Mouse (Mus musculus): ENCODE results near the gene Gdpgp1. TPM values are rescaled to one million over a fixed set of nuclear protein-coding genes. Genes with fewer than 3 reads are reported as not detected.

Gdpgp1 gene
- polyA plus RNA-seq, 1 experiment from 2014 or later: 3.9 TPM

DNA sequence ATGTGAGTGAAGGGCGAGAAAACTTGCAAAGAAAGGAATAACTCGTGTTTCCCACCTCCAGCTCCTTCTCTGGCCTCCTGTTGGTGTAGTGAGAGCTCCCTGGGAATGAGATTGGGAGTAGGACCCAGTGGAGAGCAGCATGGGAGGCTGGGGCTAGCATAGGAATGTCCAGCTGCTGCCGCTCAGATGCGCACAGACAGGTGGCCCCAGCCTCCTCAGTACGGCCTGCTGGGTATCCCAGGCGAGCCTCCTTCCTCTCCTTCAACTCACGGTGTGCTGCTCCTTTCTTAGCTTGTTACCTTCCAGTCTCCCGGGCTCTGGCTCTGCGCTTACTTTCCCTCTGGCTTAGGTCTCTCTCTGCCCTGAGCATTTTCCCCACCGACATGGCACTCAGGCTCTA is 47.4 kb downstream of the Gdpgp1 start:
- no peak overlapping the region for H3K9ac ChIP-seq (replicated peaks; ENCODE audit: low read depth, low read length)

DNA sequence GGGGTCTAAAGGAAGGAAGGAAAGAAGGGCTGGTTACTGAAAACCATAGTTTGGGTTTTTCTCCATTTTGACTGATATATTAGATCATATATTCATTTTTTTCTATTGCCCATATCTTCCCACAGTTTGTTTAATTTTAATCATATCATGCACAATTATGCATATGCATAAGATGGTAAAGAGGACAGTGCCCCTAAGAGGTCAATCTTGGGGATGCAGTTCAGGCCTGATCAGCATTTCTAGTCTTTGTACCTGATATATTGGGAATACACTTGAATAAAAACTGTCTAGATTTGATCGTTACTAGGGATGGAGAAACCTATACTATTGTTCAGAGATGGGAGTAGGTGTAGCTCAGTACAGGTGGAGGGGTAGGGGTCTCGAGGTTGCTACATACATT is 48.3 kb downstream of the Gdpgp1 start:
- 91% methylated on average over 2 of the region's 2 CpGs for WGBS
- no peak for ATAC-seq
- Histone ChIP-seq H3K4me2 (ENCODE audit: low read length) (no peak overlapping the region), H3K4me1 (replicated peaks; ENCODE audit: control insufficient read depth, insufficient read depth, low read length) (no peaks in the 10 kb centered on the region), H3K36me3 (ENCODE audit: control insufficient read depth, insufficient read depth) (peaks cover 56% of the 10 kb centered on the region), H3K27ac (ENCODE audit: low read length) (no peak overlapping the region), H3K9me3 (ENCODE audit: control insufficient read depth, low read length) (no peaks in the 10 kb centered on the region), H3K4me3 (replicated peaks; ENCODE audit: low read length) (no peak overlapping the region), H3K27me3 (replicated peaks; ENCODE audit: control insufficient read depth, insufficient read depth, low read length) (no peaks in the 10 kb centered on the region), H3K9ac (replicated peaks; ENCODE audit: low read depth, low read length) (no peak overlapping the region)

More for the DNA sequence above, 47.4 kb downstream of the Gdpgp1 start:
- no peaks in the 10 kb centered on the region for H3K27me3 ChIP-seq (replicated peaks; ENCODE audit: control insufficient read depth, insufficient read depth, low read length)
- no peak overlapping the region for H3K4me2 ChIP-seq (ENCODE audit: low read length)
- H3K27ac ChIP-seq (ENCODE audit: low read length): no peak overlapping the region
- H3K9me3 ChIP-seq (ENCODE audit: control insufficient read depth, low read length): peaks cover 1% of the 10 kb centered on the region; the same call in 1 of the 2 replicates
- no peak overlapping the region for H3K4me3 ChIP-seq (replicated peaks; ENCODE audit: low read length)
- peaks cover 59% of the 10 kb centered on the region for H3K36me3 ChIP-seq (ENCODE audit: control insufficient read depth, insufficient read depth)
- WGBS: 86% methylated on average over 10 of the region's 10 CpGs
- no peak for ATAC-seq
- no peaks in the 10 kb centered on the region for H3K4me1 ChIP-seq (replicated peaks; ENCODE audit: control insufficient read depth, insufficient read depth, low read length)

DNA sequence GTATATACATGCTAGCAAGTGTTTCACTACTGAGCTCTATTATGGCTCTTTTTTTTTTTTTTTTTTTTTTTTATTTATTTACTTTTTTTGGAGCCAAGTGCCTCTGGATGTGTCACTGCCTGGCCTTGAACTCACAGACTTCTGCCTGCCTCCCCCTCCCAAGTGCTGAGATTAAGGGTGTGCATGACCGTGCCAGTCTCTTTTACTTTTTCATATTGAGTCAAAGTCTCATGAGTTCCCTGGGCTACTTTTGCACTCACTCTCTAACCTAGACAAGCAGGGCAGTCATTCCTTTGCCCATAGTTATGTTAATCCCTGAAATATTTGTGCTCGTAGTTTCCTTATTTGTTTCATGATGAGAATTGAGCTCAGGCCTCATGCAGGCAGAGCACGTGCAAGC is 49.0 kb downstream of the Gdpgp1 start:
- Histone ChIP-seq H3K9ac (replicated peaks; ENCODE audit: low read depth, low read length) (no peak overlapping the region), H3K4me2 (ENCODE audit: low read length) (no peak overlapping the region), H3K4me1 (replicated peaks; ENCODE audit: control insufficient read depth, insufficient read depth, low read length) (no peaks in the 10 kb centered on the region), H3K27me3 (replicated peaks; ENCODE audit: control insufficient read depth, insufficient read depth, low read length) (no peaks in the 10 kb centered on the region), H3K27ac (ENCODE audit: low read length) (no peak overlapping the region), H3K4me3 (replicated peaks; ENCODE audit: low read length) (no peak overlapping the region), H3K9me3 (ENCODE audit: control insufficient read depth, low read length) (no peaks in the 10 kb centered on the region), H3K36me3 (ENCODE audit: control insufficient read depth, insufficient read depth) (peaks cover 52% of the 10 kb centered on the region)
- no peak for ATAC-seq
- 86% methylated on average over 3 of the region's 3 CpGs for WGBS

DNA sequence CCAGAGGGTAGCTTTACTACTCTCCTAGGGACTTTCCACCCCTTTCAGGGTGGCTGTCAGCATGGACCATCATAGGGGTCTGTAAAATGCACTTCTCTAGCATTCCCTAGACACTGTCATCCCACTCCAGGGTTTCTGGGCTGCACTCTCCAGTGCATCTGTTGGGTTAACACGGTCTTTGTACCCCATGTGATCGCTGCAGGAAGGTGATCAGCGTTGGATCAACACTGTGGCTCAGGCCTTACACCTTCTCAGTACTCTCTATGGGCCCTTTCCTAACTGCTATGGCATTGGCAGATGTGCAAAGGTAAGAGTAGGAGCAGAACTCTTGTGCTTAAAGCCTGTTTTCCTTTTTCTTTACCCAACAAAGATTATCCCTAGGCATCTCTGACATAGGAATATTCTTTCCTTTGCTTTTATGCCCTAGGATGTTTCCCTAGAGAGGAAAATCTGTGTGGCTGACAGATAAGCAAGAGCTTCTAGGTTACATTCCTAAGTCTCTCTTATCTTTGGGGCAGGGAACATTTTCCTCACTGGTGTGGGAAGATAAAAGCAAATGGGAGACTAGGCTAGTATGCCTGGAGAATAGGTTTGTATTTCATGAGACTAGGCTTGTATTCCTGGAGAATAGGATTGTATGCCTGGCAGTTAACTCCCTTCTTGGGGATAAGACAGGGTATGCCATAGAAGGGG is 50.7 kb downstream of the Gdpgp1 start:
- Histone ChIP-seq H3K4me2 (ENCODE audit: low read length) (no peak overlapping the region), H3K36me3 (ENCODE audit: control insufficient read depth, insufficient read depth) (peaks cover 54% of the 10 kb centered on the region), H3K4me1 (replicated peaks; ENCODE audit: control insufficient read depth, insufficient read depth, low read length) (no peaks in the 10 kb centered on the region), H3K9me3 (ENCODE audit: control insufficient read depth, low read length) (no peaks in the 10 kb centered on the region), H3K27me3 (replicated peaks; ENCODE audit: control insufficient read depth, insufficient read depth, low read length) (no peaks in the 10 kb centered on the region), H3K27ac (ENCODE audit: low read length) (no peak overlapping the region), H3K4me3 (replicated peaks; ENCODE audit: low read length) (no peak overlapping the region), H3K9ac (replicated peaks; ENCODE audit: low read depth, low read length) (no peak overlapping the region)
- 88% methylated on average over 3 of the region's 3 CpGs for WGBS
- ATAC-seq: no peak

DNA sequence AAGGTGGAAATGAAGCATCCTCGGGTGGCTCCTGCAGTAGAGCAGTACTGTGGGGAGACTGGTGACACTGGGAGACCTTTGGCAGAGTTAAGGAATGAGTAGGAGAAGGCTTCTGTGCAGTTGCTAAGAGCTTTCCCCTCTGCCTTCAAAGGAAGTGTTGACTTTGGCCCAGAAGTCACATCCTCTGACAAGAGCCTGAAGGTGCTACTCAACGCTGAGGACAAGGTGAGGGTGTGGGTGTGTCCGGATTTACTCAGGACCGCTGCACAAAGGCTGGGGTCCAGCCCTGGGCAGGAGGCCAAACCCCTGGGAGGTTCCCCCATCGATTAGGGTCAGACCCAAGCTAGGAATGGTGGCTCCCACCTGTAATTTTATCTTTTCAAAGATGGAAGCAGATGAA is 51.7 kb downstream of the Gdpgp1 start:
- 89% methylated on average over 5 of the region's 5 CpGs for WGBS

DNA sequence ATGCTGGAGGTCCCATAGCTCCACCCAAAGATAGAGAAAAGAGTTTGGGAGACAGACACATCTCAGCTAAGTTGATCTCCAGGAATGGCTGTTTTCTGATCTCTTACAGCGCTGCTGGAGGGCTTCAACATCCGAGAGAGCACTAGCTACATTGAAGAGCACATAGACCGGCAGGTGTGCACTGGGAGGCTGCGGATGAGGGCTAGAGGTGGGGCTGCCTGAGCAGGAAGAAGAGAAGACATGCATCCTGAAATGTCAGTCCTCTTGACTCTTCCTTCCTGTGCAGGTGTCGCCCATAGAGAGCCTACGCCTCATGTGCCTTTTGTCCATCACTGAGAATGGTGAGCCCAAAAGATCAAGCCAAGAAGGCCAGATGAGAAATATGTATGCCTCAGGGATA is 53.1 kb downstream of the Gdpgp1 start:
- Histone ChIP-seq H3K9me3 (ENCODE audit: control insufficient read depth, low read length) (no peaks in the 10 kb centered on the region), H3K27ac (ENCODE audit: low read length) (no peak overlapping the region), H3K4me3 (replicated peaks; ENCODE audit: low read length) (no peak overlapping the region), H3K27me3 (replicated peaks; ENCODE audit: control insufficient read depth, insufficient read depth, low read length) (no peaks in the 10 kb centered on the region), H3K36me3 (ENCODE audit: control insufficient read depth, insufficient read depth) (peaks cover 46% of the 10 kb centered on the region), H3K9ac (replicated peaks; ENCODE audit: low read depth, low read length) (no peak overlapping the region), H3K4me2 (ENCODE audit: low read length) (no peak overlapping the region), H3K4me1 (replicated peaks; ENCODE audit: control insufficient read depth, insufficient read depth, low read length) (no peaks in the 10 kb centered on the region)
- no peak for ATAC-seq
- 94% methylated on average over 6 of the region's 6 CpGs for WGBS

More for the DNA sequence above, 51.7 kb downstream of the Gdpgp1 start:
- Histone ChIP-seq H3K9me3 (ENCODE audit: control insufficient read depth, low read length) (no peaks in the 10 kb centered on the region), H3K36me3 (ENCODE audit: control insufficient read depth, insufficient read depth) (peaks cover 51% of the 10 kb centered on the region), H3K4me3 (replicated peaks; ENCODE audit: low read length) (no peak overlapping the region), H3K27ac (ENCODE audit: low read length) (no peak overlapping the region), H3K9ac (replicated peaks; ENCODE audit: low read depth, low read length) (no peak overlapping the region), H3K27me3 (replicated peaks; ENCODE audit: control insufficient read depth, insufficient read depth, low read length) (no peaks in the 10 kb centered on the region), H3K4me2 (ENCODE audit: low read length) (no peak overlapping the region), H3K4me1 (replicated peaks; ENCODE audit: control insufficient read depth, insufficient read depth, low read length) (no peaks in the 10 kb centered on the region)
- ATAC-seq: no peak

DNA sequence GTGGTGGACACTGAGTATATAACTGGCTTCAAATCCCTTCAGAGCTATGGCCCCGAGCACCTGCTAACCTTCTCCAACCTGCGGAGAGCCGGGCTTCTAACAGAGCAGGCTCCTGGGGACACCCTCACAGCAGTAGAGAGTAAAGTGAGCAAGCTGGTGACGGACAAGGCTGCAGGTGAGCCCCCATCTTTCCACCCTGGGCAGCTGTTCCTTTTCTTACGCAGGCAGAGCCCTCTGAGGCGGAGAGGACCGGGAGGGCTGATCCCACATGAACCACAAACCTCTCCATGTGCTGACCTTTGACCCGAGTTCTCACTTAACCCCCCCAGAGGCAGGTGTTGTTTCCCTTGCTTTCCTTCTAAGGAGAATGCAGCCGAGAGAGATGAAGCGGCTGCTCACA is 55.1 kb downstream of the Gdpgp1 start:
- 87% methylated on average over 10 of the region's 10 CpGs for WGBS
- H3K36me3 ChIP-seq (ENCODE audit: control insufficient read depth, insufficient read depth): peaks cover 42% of the 10 kb centered on the region
- no peak for ATAC-seq
- no peak overlapping the region for H3K4me3 ChIP-seq (replicated peaks; ENCODE audit: low read length)
- H3K9ac ChIP-seq (replicated peaks; ENCODE audit: low read depth, low read length): no peak overlapping the region
- H3K27ac ChIP-seq (ENCODE audit: low read length): no peak overlapping the region
- H3K4me2 ChIP-seq (ENCODE audit: low read length): no peak overlapping the region
- no peaks in the 10 kb centered on the region for H3K9me3 ChIP-seq (ENCODE audit: control insufficient read depth, low read length)
- no peaks in the 10 kb centered on the region for H3K4me1 ChIP-seq (replicated peaks; ENCODE audit: control insufficient read depth, insufficient read depth, low read length)
- H3K27me3 ChIP-seq (replicated peaks; ENCODE audit: control insufficient read depth, insufficient read depth, low read length): no peaks in the 10 kb centered on the region

Other genes with a start within 250 kb of the Gdpgp1 start
- gene Zfp710, start 208.1 kb upstream of the Gdpgp1 start, polyA plus RNA-seq (2015; fragmentation: Nextera tagmentation; extraction: Ambion mirVana): 18.7 and 19.6 TPM in 2 replicates
- 286 and 298 TPM in 2 replicates for gene Idh2, start 117.5 kb upstream of the Gdpgp1 start, polyA plus RNA-seq (2015; fragmentation: Nextera tagmentation; extraction: Ambion mirVana)
- 20.6 and 26.6 TPM in 2 replicates for gene Sema4b, start 46.0 kb upstream of the Gdpgp1 start, polyA plus RNA-seq (2015; fragmentation: Nextera tagmentation; extraction: Ambion mirVana)
- gene Cib1, start 52 bp upstream of the Gdpgp1 start, polyA plus RNA-seq (2015; fragmentation: Nextera tagmentation; extraction: Ambion mirVana): 26.5 and 26.7 TPM in 2 replicates
- gene Ttll13, start 13.5 kb downstream of the Gdpgp1 start, polyA plus RNA-seq (2015; fragmentation: Nextera tagmentation; extraction: Ambion mirVana): 1.0 and 1.2 TPM in 2 replicates
- gene Ngrn, start 28.4 kb downstream of the Gdpgp1 start, polyA plus RNA-seq (2015; fragmentation: Nextera tagmentation; extraction: Ambion mirVana): 66.9 and 67.9 TPM in 2 replicates
- 17.9 and 27.0 TPM in 2 replicates for gene Vps33b, start 36.8 kb downstream of the Gdpgp1 start, polyA plus RNA-seq (2015; fragmentation: Nextera tagmentation; extraction: Ambion mirVana)
- 72.9 and 90.4 TPM in 2 replicates for gene Prc1, start 61.6 kb downstream of the Gdpgp1 start, polyA plus RNA-seq (2015; fragmentation: Nextera tagmentation; extraction: Ambion mirVana)
- gene Rccd1, start 91.6 kb downstream of the Gdpgp1 start, polyA plus RNA-seq (2015; fragmentation: Nextera tagmentation; extraction: Ambion mirVana): 8.7 and 17.2 TPM in 2 replicates
- 47.7 and 56.3 TPM in 2 replicates for gene Unc45a, start 108.1 kb downstream of the Gdpgp1 start, polyA plus RNA-seq (2015; fragmentation: Nextera tagmentation; extraction: Ambion mirVana)
- 22.5 and 23.8 TPM in 2 replicates for gene Hddc3, start 110.2 kb downstream of the Gdpgp1 start, polyA plus RNA-seq (2015; fragmentation: Nextera tagmentation; extraction: Ambion mirVana)
- gene Man2a2, start 138.5 kb downstream of the Gdpgp1 start, polyA plus RNA-seq (2015; fragmentation: Nextera tagmentation; extraction: Ambion mirVana): 19.9 and 24.0 TPM in 2 replicates
- 2.8 and 4.7 TPM in 2 replicates for gene Fes, start 155.1 kb downstream of the Gdpgp1 start, polyA plus RNA-seq (2015; fragmentation: Nextera tagmentation; extraction: Ambion mirVana)
- gene Furin, start 172.6 kb downstream of the Gdpgp1 start, polyA plus RNA-seq (2015; fragmentation: Nextera tagmentation; extraction: Ambion mirVana): 4.4 TPM in 2 replicates